Mouse (Mus musculus) forebrain, embryonic 10.5 days (tissue): ENCODE data around the gene Gucd1. TPM values are rescaled to one million over a fixed set of nuclear protein-coding genes. Genes with fewer than 3 reads are reported as not detected.
A peak's percentile ranks its signal among the peaks of the same experiment; 100 is the strongest.
"Not testable (repeated sequence)": the region's sequence is repeated elsewhere in the genome, so short reads cannot be mapped to it uniquely, and the experiment has no call there.

Experiments used
- DNase-seq: peaks from one replicate; pipeline ENCODE4 v3.0.0-alpha.2; 2017; ENCODE audit warnings: low spot score; ENCODE audit errors: extremely low spot score
- H3K27ac ChIP-seq: fragments of 300-500 bp; sonication (generic); 2 replicates; pipeline ENCODE4 v1.5.1; 2016; ENCODE audit warnings: mild to moderate bottlenecking
- H3K27me3 ChIP-seq: fragments of 300-500 bp; sonication (generic); 2 replicates; pipeline ENCODE4 v1.6.1; 2016; ENCODE audit warnings: mild to moderate bottlenecking; ENCODE audit not compliant: poor library complexity, severe bottlenecking
- H3K36me3 ChIP-seq: fragments of 300-500 bp; sonication (generic); replicated peaks from 2 replicates; pipeline ENCODE4 v1.6.1; 2016; ENCODE audit warnings: mild to moderate bottlenecking, moderate library complexity
- H3K4me1 ChIP-seq: fragments of 300-500 bp; sonication (generic); 2 replicates; pipeline ENCODE4 v1.6.1; 2016
- H3K4me3 ChIP-seq: fragments of 300-500 bp; sonication (generic); 2 replicates; pipeline ENCODE4 v1.5.1; 2016; ENCODE audit warnings: mild to moderate bottlenecking, moderate library complexity
- H3K9me3 ChIP-seq: fragments of 300-500 bp; sonication (generic); 2 replicates; pipeline ENCODE4 v1.6.1; 2016; ENCODE audit warnings: mild to moderate bottlenecking, moderate library complexity
- WGBS: fragments of 180-500 bp; shearing (Covaris S2); methylation state at CpG from one replicate; pipeline ENCODE4 v1.1.7; 2016; 5-methylcytosine and 5-hydroxymethylcytosine counted together
- polyA plus RNA-seq: library from polyadenylated mRNA; unstranded; fragments of >200 nt; fragmentation: Nextera tagmentation; extraction: Ambion mirVana; gene quantifications from 2 replicates; pipeline ENCODE4 v1.2.1, GENCODE M21; 2016

Gucd1 gene
- polyA plus RNA-seq: 28.6 and 34.3 TPM in 2 replicates

- Histone ChIP-seq H3K4me3 (peak within 1 kb of the TSS; percentile 90), H3K27me3 (no peaks in the 10 kb centered on the region), H3K27ac (peak within 1 kb of the TSS; percentile 93), H3K4me1 (peaks cover 46% of the 10 kb centered on the region), H3K36me3 (peaks cover 36% of the 10 kb centered on the region), H3K9me3 (no peaks in the 10 kb centered on the region)
- under 1% methylated on average over 20 of the region's 20 CpGs for WGBS
- peak; percentile 96 for DNase-seq
These were observed at the start of gene Gucd1 for GRCm38 (mm10) chr10:75517758-75518143. Gene Gucd1, minus strand, starts transcription at chr10:75517972.

GRCm38 (mm10) chr10:75566765-75567164 is 49.0 kb upstream of the Gucd1 start:
- DNase-seq, H3K9me3 ChIP-seq, H3K36me3 ChIP-seq, H3K4me3 ChIP-seq, H3K27ac ChIP-seq: not testable (repeated sequence)
- H3K27me3 ChIP-seq: peaks cover 60% of the 10 kb centered on the region
- WGBS: 81% methylated on average over 2 of the region's 2 CpGs
- H3K4me1 ChIP-seq: peaks cover 34% of the 10 kb centered on the region

GRCm38 (mm10) chr10:75566321-75566720 is 48.5 kb upstream of the Gucd1 start:
- no peak overlapping the region for H3K27ac ChIP-seq
- DNase-seq: no peak
- no peak overlapping the region for H3K4me3 ChIP-seq
- peaks cover 29% of the 10 kb centered on the region for H3K4me1 ChIP-seq
- H3K36me3 ChIP-seq: no peaks in the 10 kb centered on the region
- H3K9me3 ChIP-seq: no peaks in the 10 kb centered on the region
- peaks cover 64% of the 10 kb centered on the region for H3K27me3 ChIP-seq
- 84% methylated on average over 5 of the region's 5 CpGs for WGBS

- H3K27ac ChIP-seq: no peak overlapping the region
- H3K4me3 ChIP-seq: no peak overlapping the region
- peaks cover 25% of the 10 kb centered on the region for H3K4me1 ChIP-seq
- H3K27me3 ChIP-seq: peaks cover 68% of the 10 kb centered on the region
- no peaks in the 10 kb centered on the region for H3K36me3 ChIP-seq
- H3K9me3 ChIP-seq: no peaks in the 10 kb centered on the region
- no peak for DNase-seq
- WGBS: 79% methylated on average over 7 of the region's 7 CpGs
These were observed 48.1 kb upstream of the Gucd1 start for GRCm38 (mm10) chr10:75565906-75566305.

- Histone ChIP-seq H3K36me3 (no peaks in the 10 kb centered on the region), H3K4me1 (peaks cover 25% of the 10 kb centered on the region), H3K27me3 (peaks cover 73% of the 10 kb centered on the region), H3K9me3 (no peaks in the 10 kb centered on the region), H3K4me3 (no peak overlapping the region), H3K27ac (no peak overlapping the region)
- DNase-seq: no peak
- WGBS: 74% methylated on average over 6 of the region's 6 CpGs
These were observed 47.7 kb upstream of the Gucd1 start for GRCm38 (mm10) chr10:75565436-75565835.

- no peak overlapping the region for H3K27ac ChIP-seq
- no peak for DNase-seq
- H3K4me1 ChIP-seq: peaks cover 32% of the 10 kb centered on the region
- no peak overlapping the region for H3K4me3 ChIP-seq
- 85% methylated on average over 12 of the region's 12 CpGs for WGBS
- no peaks in the 10 kb centered on the region for H3K9me3 ChIP-seq
- peaks cover 75% of the 10 kb centered on the region for H3K27me3 ChIP-seq
- no peaks in the 10 kb centered on the region for H3K36me3 ChIP-seq
These were observed 47.0 kb upstream of the Gucd1 start for GRCm38 (mm10) chr10:75564687-75565265.

- Histone ChIP-seq H3K36me3 (no peaks in the 10 kb centered on the region), H3K4me3 (no peak overlapping the region), H3K4me1 (peaks cover 35% of the 10 kb centered on the region), H3K27me3 (peaks cover 75% of the 10 kb centered on the region), H3K9me3 (no peaks in the 10 kb centered on the region), H3K27ac (no peak overlapping the region)
- WGBS: 88% methylated on average over 8 of the region's 8 CpGs
- no peak for DNase-seq
These were observed 44.8 kb upstream of the Gucd1 start for GRCm38 (mm10) chr10:75562596-75562995.

- H3K4me3 ChIP-seq: peak within 1 kb of the TSS; percentile 74
These were observed 43.4 kb upstream of the Gucd1 start, which contains the start of gene Ggt1 for GRCm38 (mm10) chr10:75561071-75561654. Gene Ggt1, plus strand, starts transcription at chr10:75561604.

GRCm38 (mm10) chr10:75560549-75560899 is 42.8 kb upstream of the Gucd1 start:
- peak overlapping the region; percentile 85; the same call in 1 of the 2 replicates for H3K27ac ChIP-seq

More at GRCm38 (mm10) chr10:75561071-75561654, 43.4 kb upstream of the Gucd1 start, which contains the start of gene Ggt1:
- Histone ChIP-seq H3K9me3 (no peaks in the 10 kb centered on the region), H3K4me1 (peaks cover 45% of the 10 kb centered on the region), H3K27ac (0 out of 2 replicates have a peak within 1 kb of the TSS, but pooled peaks have one; percentile 85), H3K36me3 (no peaks in the 10 kb centered on the region), H3K27me3 (peaks cover 88% of the 10 kb centered on the region)
- 43% methylated on average over 10 of the region's 10 CpGs for WGBS
- DNase-seq: no peak

GRCm38 (mm10) chr10:75559676-75560548 is 42.1 kb upstream of the Gucd1 start, which contains the start of gene Lrrc75b:
Gene Lrrc75b, minus strand, starts transcription at chr10:75560330.
- Histone ChIP-seq H3K36me3 (no peaks in the 10 kb centered on the region), H3K27me3 (peaks cover 84% of the 10 kb centered on the region), H3K27ac (peak within 1 kb of the TSS; percentile 85), H3K4me3 (peak within 1 kb of the TSS; percentile 74), H3K9me3 (no peaks in the 10 kb centered on the region), H3K4me1 (peaks cover 43% of the 10 kb centered on the region)
- WGBS: under 1% methylated on average over 75 of the region's 75 CpGs
- DNase-seq: peak; percentile 46

More at GRCm38 (mm10) chr10:75560549-75560899, 42.8 kb upstream of the Gucd1 start:
- DNase-seq: no peak
- Histone ChIP-seq H3K27me3 (peaks cover 84% of the 10 kb centered on the region), H3K4me1 (peaks cover 45% of the 10 kb centered on the region), H3K36me3 (no peaks in the 10 kb centered on the region), H3K9me3 (no peaks in the 10 kb centered on the region), H3K4me3 (peak overlapping the region; percentile 74)
- 9% methylated on average over 6 of the region's 6 CpGs for WGBS

- Histone ChIP-seq H3K4me1 (peaks cover 43% of the 10 kb centered on the region), H3K27ac (peak overlapping the region; percentile 85), H3K27me3 (peaks cover 80% of the 10 kb centered on the region), H3K9me3 (no peaks in the 10 kb centered on the region), H3K4me3 (peak overlapping the region; percentile 74), H3K36me3 (no peaks in the 10 kb centered on the region)
- WGBS: 5% methylated on average over 14 of the region's 14 CpGs
- peak; percentile 37 for DNase-seq
These were observed 41.4 kb upstream of the Gucd1 start for GRCm38 (mm10) chr10:75559041-75559675.

- Histone ChIP-seq H3K27ac (no peak overlapping the region), H3K4me1 (peaks cover 43% of the 10 kb centered on the region), H3K36me3 (no peaks in the 10 kb centered on the region), H3K9me3 (no peaks in the 10 kb centered on the region), H3K27me3 (peaks cover 74% of the 10 kb centered on the region), H3K4me3 (0 out of 2 replicates have a peak overlapping the region, but pooled peaks have one; percentile 74)
- no peak for DNase-seq
- 28% methylated on average over 3 of the region's 3 CpGs for WGBS
These were observed 40.7 kb upstream of the Gucd1 start for GRCm38 (mm10) chr10:75558515-75558914.
